Mouse (Mus musculus): ENCODE results near the gene Hlx.

Gene Hlx

GRCm38 (mm10) chr1:184713716-184714115, 18.7 kb downstream of the Hlx start:
- DNase-seq: no peak

- DNase-seq: no peak
Measured at GRCm38 (mm10) chr1:184707532-184708248, 24.7 kb downstream of the Hlx start.

- DNase-seq: no peak
Measured at GRCm38 (mm10) chr1:184704901-184705300, 27.5 kb downstream of the Hlx start.

GRCm38 (mm10) chr1:184699295-184699694, 33.1 kb downstream of the Hlx start:
- DNase-seq: no peak

GRCm38 (mm10) chr1:184695451-184695850, 37.0 kb downstream of the Hlx start:
- no peak for DNase-seq

- no peak for DNase-seq
Measured at GRCm38 (mm10) chr1:184692204-184692904, 40.1 kb downstream of the Hlx start.

GRCm38 (mm10) chr1:184691240-184691639, 41.2 kb downstream of the Hlx start:
- DNase-seq: no peak

- no peak for DNase-seq
Measured at GRCm38 (mm10) chr1:184688026-184688425, 44.4 kb downstream of the Hlx start.

GRCm38 (mm10) chr1:184687512-184687911, 44.9 kb downstream of the Hlx start:
- DNase-seq: no peak

GRCm38 (mm10) chr1:184683541-184683940, 48.9 kb downstream of the Hlx start:
- DNase-seq: no peak

GRCm38 (mm10) chr1:184679416-184679965, 52.9 kb downstream of the Hlx start:
- no peak for DNase-seq

GRCm38 (mm10) chr1:184677641-184678040, 54.8 kb downstream of the Hlx start:
- no peak for DNase-seq

Measured in cerebellum, adult 9-11 months (tissue).